Mouse (Mus musculus) CD4-positive helper T cell, adult 2 months (primary cell): Measurements from ENCODE around the gene Sh3kbp1.

Experiments used
- DNase-seq: peaks from one replicate; pipeline ENCODE4 v3.0.0-alpha.2; 2012; ENCODE audit warnings: low read depth, missing footprints, low spot score

The Sh3kbp1 gene

DNA sequence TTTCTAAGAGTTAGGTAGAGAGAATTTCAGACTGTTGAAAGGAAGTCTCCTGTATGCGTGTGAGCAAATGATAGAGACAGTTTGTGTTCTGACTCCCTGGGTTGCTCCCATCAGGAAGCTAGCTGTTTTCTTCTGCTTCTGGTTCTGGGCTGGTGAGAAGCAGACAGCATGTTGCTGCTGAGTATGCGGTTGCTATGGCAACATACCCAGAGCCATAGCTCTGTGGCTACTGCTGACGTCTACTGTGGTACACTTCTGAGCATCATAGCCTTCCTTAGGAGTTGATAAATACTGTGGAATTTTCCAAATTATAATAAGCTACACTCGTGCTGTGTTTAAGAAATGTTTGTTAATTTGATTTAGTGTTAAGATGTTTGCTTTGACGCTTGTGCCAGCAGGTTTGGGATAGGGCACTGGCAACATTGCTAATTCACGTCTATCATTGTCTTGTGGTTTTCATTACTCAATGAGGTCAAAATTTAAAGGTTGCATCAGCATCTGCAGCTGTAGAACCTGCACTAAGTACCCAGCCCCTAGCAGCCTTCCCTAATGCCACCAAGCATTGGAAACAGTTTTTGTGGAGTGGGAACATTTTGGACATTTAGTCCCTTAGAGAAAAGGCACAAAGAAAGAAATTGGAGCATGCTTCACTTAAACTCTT is 202.2 kb downstream of the Sh3kbp1 start:
- DNase-seq: peak; percentile 74

GRCm38 (mm10) chrX:159831176-159831575 is 204.1 kb downstream of the Sh3kbp1 start:
- no peak for DNase-seq

- no peak for DNase-seq
These were observed 208.2 kb downstream of the Sh3kbp1 start for GRCm38 (mm10) chrX:159835239-159835638.

DNA sequence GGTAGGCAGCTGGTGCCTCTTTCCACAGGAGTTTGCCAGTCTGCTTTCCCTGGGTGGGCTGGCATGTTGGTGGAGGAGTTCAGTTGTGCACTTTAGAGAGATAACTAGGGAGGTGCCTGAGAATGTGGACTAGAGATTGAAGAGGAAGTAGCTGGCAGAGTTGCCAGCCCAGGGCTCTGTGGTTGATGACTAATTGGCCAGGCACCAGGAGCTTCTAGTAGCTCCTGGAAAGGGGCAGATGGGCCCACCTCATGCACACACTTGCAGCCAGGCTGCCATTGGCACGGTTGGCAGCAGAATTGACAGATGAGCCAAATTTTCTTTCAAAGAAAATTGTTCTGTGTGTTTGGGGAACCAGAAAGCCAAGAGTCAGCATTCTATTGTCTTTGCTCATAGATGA is 210.3 kb downstream of the Sh3kbp1 start:
- peak; percentile 5 for DNase-seq

DNA sequence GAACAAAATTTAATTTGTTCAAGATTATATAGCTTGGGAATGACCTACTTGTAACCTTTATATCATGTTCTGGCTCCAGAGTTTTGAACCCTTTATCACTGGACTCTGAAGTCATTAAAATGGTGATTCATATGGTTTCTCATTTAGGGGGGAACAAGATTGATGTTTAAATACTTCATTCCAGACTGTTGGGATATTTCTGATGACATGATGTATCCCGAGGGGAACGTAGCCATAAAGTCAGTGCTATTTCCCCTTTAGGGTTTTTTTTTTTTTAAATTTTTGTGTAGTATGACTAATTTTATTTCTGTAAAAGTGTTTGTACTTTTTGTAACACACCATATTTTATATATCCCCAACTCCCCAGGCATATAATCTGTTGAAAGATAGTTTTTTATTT is 212.7 kb downstream of the Sh3kbp1 start:
- no peak for DNase-seq

DNA sequence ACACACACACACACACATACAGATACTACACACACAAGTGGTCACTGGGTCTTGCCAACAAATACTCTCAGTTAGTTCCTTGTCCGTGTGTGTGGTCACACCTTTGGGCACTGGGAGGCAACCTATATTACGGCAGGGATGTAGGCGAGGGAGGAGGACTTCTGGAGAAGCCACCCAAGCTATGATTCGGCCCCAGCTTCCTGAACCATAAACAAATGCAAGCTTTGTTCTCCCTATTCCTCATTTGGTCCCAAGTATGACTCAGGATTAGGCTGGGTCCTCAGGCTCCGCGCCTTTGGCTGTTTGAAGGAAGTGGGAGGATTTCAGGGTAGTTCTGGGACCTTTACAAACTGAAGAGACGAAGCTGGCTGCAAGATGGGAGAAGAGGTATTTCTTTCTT is 213.2 kb downstream of the Sh3kbp1 start:
- no peak for DNase-seq

- DNase-seq: no peak
These were observed 223.7 kb downstream of the Sh3kbp1 start for GRCm38 (mm10) chrX:159850722-159851121.

- DNase-seq: no peak
These were observed 229.8 kb downstream of the Sh3kbp1 start for GRCm38 (mm10) chrX:159856866-159857265.

GRCm38 (mm10) chrX:159858126-159858525 is 231.1 kb downstream of the Sh3kbp1 start:
- DNase-seq: peak; percentile 18

GRCm38 (mm10) chrX:159860841-159861530 is 233.9 kb downstream of the Sh3kbp1 start:
- DNase-seq: no peak

GRCm38 (mm10) chrX:159867660-159868059 is 240.6 kb downstream of the Sh3kbp1 start:
- DNase-seq: no peak

DNA sequence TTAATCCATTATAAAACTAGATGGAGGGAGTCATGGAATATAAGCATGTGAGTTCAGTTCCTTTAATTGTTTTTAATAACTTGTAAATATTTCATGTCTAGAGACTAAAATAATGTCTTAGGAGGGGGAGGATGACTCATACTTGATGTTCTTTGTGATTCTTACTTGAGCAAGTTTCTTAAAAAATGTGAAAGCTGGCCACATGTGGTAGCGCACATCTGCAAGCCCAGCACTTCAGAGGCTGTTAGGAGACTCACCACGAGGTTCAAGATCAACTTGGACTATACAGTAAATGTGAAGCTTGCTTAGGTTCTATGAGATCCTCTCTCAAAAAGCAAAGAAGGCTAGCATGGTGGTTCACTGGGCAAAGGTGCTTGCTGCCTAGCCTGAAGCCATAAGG is 245.4 kb downstream of the Sh3kbp1 start:
- no peak for DNase-seq

- DNase-seq: no peak
These were observed 250.7 kb downstream of the Sh3kbp1 start for GRCm38 (mm10) chrX:159877770-159878169.

DNA sequence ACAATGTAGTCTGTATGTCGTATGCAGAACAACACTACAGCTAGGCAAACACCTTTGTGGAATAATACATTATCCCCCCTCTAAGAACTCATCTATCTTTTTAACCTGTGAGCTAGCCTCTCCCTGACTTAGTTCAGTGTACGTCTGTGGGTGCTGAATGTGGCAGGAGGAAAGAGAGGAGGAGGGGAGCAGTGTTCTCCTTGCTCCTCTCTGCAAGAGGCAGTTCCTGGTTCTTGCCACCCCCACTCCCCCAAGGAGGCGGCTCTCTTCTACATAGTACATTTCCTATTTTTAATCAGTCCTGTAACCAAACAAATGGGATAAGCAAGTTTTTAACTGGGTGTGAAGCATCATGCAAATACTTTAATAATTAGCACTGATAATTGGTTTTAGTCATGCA is 252.4 kb downstream of the Sh3kbp1 start:
- no peak for DNase-seq

GRCm38 (mm10) chrX:159881576-159881975 is 254.5 kb downstream of the Sh3kbp1 start:
- no peak for DNase-seq

DNA sequence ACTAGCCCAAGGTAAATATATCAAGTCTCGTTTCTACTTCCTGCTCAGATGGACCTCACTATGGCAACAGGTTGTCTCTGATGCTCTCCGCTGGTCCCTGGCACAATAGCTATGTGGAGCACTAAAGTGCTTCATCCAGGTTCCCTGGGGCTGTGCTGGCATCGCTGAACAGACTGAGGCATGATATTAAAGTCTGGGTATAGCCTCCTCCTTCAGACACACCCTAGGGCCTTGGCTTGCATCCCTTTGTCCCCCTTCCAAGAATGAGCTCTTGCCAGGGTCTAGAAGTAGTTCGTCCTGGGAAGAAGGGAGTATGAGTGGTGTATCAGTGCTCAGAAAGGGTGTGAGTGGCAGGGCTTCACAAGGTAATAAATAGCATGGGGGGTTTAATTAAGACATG is 269.5 kb downstream of the Sh3kbp1 start:
- DNase-seq: no peak

DNA sequence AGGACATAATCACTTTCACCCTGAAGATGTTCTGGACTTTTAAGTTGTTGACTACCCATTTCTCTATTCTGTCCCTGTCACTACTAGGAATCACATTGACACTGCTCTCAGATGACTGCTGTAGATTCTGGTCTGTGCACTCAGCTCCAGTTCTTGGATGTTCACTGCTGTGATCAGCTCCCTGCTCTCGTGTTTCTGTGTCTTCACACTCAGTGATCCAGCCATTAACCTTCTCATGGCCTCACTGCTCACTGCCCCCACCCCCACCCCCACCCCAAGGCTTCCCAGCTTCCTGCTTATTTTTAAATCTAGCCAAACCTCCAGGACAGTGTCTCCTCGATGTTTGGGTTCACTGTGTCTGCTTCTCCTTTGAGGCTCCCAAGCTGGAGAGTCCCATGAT is 271.0 kb downstream of the Sh3kbp1 start:
- no peak for DNase-seq

DNA sequence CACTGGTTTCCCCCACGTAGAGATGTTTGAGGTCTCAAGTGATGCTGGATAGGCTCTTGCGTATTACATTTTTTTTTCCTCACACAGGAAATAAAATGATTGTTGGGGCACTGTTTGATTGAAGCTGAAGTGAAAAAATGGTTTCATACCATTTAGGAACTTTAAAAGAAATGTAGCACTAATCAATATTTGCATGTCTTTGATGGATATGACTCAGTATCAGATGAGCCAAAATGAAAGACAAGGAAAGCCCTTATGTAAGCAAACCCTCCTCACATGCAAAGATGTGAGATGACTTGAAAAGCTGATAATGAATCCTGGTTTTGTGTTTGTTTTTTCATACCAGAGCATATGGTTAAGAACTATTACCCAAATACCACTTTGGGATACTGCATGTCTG is 272.0 kb downstream of the Sh3kbp1 start:
- peak; percentile 48 for DNase-seq

DNA sequence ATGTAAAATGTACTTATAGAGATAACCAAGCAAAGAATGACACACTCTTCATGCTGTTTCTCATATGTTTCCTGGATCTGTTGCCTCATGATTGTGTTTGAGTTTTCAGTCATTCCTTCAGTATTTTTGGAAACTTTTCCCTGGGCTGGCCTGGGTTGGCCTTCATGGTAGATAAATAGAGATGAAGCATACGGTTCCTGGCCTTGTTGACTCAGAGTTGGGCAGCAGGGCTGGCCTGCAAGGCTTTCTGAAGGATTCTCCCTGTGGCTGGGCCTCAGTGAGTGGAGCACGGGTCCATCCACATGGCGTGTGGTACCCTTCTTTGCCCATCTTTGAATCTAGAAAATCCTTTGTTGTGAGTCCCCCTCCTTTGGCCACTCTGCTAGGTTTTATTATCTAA is 276.3 kb downstream of the Sh3kbp1 start:
- no peak for DNase-seq

- DNase-seq: no peak
These were observed 280.6 kb downstream of the Sh3kbp1 start for GRCm38 (mm10) chrX:159907703-159908102.

- DNase-seq: peak; percentile 53
These were observed 282.6 kb downstream of the Sh3kbp1 start for GRCm38 (mm10) chrX:159909446-159910277.

GRCm38 (mm10) chrX:159910600-159910999 is 283.5 kb downstream of the Sh3kbp1 start:
- DNase-seq: peak; percentile 39
